ENCODE assay signal across 9 mouse cellular contexts in the genomic region with DNA sequence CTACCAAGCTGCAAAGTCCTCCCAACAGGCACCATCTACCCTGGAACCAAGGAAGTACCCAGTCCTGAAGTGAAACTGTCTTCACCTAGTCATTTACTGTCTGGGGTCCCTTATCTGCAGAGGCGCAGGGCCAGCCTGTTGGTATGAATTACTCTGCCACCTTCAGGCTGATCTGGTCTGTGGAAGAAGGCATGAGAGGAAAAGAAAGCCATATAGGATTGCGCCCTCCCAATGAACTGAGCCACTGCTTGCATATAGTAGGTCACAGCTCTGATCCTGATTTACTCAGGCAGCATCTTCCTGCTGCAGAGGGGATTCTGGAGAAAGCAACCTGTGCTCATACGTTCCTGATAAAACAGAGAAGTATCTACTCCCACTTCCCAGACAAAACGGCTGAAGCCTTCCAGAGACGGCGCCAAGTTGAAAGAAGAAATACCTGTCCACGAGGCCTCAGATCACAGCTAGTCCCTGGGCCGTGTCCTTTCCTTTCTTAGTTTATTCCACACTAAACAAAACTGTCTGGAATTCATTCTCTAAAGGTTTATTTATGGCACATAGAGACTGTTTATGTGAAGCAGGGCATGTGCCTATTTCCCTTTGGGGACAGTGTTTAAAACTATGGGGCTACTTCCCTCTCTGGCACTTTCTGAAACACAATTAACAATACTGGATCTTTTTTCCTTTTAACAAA.
A peak's percentile ranks its signal among the peaks of the same experiment; 100 is the strongest.
DNase-seq lines count a peak whose midpoint lies in the region; ATAC-seq lines count a peak whose summit lies in the region.
"Had no signal": no experiment of that assay in that cellular context is flagged by ENCODE, and none has a peak within 500 bp of the region (broad histone marks: within the 10 kb centered on the region; RNA-seq: fewer than 3 reads in every experiment).

No protein-coding gene starts in this region.

- H3K36me3 ChIP-seq in kidney, embryonic 15.5 days: peaks cover 48% of the 10 kb centered on the region
- H3K36me3 ChIP-seq in hindbrain, embryonic 13.5 days: peaks cover 57% of the 10 kb centered on the region

- 43% methylated on average over 8 of the region's 8 CpGs for WGBS in kidney, embryonic 15.5 days
- 62% methylated on average over 8 of the region's 8 CpGs for WGBS in hindbrain, embryonic 13.5 days

- peak; percentile 83 for ATAC-seq in kidney, embryonic 15.5 days (replicated peaks; ENCODE audit: low FRiP score)
- ATAC-seq in hindbrain, embryonic 13.5 days (ENCODE audit: low FRiP score): no peak

- no peak overlapping the region for H3K4me3 ChIP-seq in kidney, embryonic 15.5 days (replicated peaks)
- no peak overlapping the region for H3K4me3 ChIP-seq in hindbrain, embryonic 13.5 days
- H3K4me3 ChIP-seq: myocyte had no signal

- H3K27ac ChIP-seq in kidney, embryonic 15.5 days: peak overlapping the region; percentile 80
- H3K27ac ChIP-seq in hindbrain, embryonic 13.5 days: 0 out of 2 replicates have a peak overlapping the region, but pooled peaks have one; percentile 14

- peaks cover 32% of the 10 kb centered on the region for H3K4me1 ChIP-seq in kidney, embryonic 15.5 days
- H3K4me1 ChIP-seq in hindbrain, embryonic 13.5 days (replicated peaks): peaks cover 20% of the 10 kb centered on the region

- no peak for DNase-seq in kidney, adult 18-20 months
- peak; percentile 55 for DNase-seq in c-Kit-positive CD71-positive TER-119-positive erythroid progenitor cells, embryonic 14.5 days (ENCODE audit: low spot score)
- peak; percentile 49 for DNase-seq in lung, postnatal 36 days
- peak; percentile 37 to 61 for DNase-seq in thymus, postnatal 36 days
- no peak for DNase-seq in cerebellum, postnatal 36 days
- DNase-seq in testis, postnatal 10 days (ENCODE audit: low spot score): no peak

- H3K4me2 ChIP-seq in kidney, embryonic 15.5 days: no peak overlapping the region
- no peak overlapping the region for H3K4me2 ChIP-seq in hindbrain, embryonic 13.5 days

- no peaks in the 10 kb centered on the region for H3K9me3 ChIP-seq in kidney, embryonic 15.5 days (replicated peaks)
- no peaks in the 10 kb centered on the region for H3K9me3 ChIP-seq in hindbrain, embryonic 13.5 days

- H3K9ac ChIP-seq in kidney, embryonic 15.5 days: no peak overlapping the region
- H3K9ac ChIP-seq in hindbrain, embryonic 13.5 days: no peak overlapping the region

- no peaks in the 10 kb centered on the region for H3K27me3 ChIP-seq in kidney, embryonic 15.5 days
- H3K27me3 ChIP-seq in hindbrain, embryonic 13.5 days: no peaks in the 10 kb centered on the region

Comparison
In these comparisons a context has a peak if more than half of its experiments do, and no peak if none do; other contexts are left out.
1. DNase-seq: peak in c-Kit-positive CD71-positive TER-119-positive erythroid progenitor cells, embryonic 14.5 days (single experiment), lung, postnatal 36 days (single experiment) and thymus, postnatal 36 days (2 of 2); none in kidney, adult 18-20 months (single experiment), cerebellum, postnatal 36 days (0 of 2) and testis, postnatal 10 days (single experiment).